Mouse (Mus musculus) neutrophil, adult 65 days (primary cell): Measurements from ENCODE around the gene Gm29133. TPM values are rescaled to one million over a fixed set of nuclear protein-coding genes. Genes with fewer than 3 reads are reported as not detected.

ENCODE experiments used
- total RNA-seq: library from RNA; stranded (reverse); gene quantifications from 2 replicates; pipeline ENCODE4 v1.2.4, GENCODE M21; 2023

Gene Gm29133
- total RNA-seq: not detected in 2 replicates

GRCm38 (mm10) chr3:75747897-75748296 is at the start of gene Gm29133:
Gm29133 (plus strand) TSS chr3:75748197.

Other genes starting within 250 kb of the Gm29133 start
- gene Pdcd10, start 191.3 kb upstream of the Gm29133 start, total RNA-seq: 91.6 and 94.1 TPM in 2 replicates
- 1.5 and 1.7 TPM in 2 replicates for gene Serpini1, start 190.7 kb upstream of the Gm29133 start, total RNA-seq
- gene Golim4, start 208.8 kb downstream of the Gm29133 start, total RNA-seq: 129 and 137 TPM in 2 replicates